Mouse (Mus musculus) hindlimb bud, embryonic 11.5 days (tissue): Measurements from ENCODE around the gene Gm14085.

ENCODE experiments used
- DNase-seq: peaks from one replicate; pipeline ENCODE4 v3.0.0-alpha.2; 2012; ENCODE audit warnings: low read depth, low spot score; ENCODE audit errors: extremely low spot score

Gene Gm14085

GRCm38 (mm10) chr2:122558317-122558716, 73.6 kb downstream of the Gm14085 start:
- DNase-seq: no peak

- DNase-seq: no peak
Observed at GRCm38 (mm10) chr2:122561221-122561620, 76.5 kb downstream of the Gm14085 start.

GRCm38 (mm10) chr2:122562251-122562650, 77.5 kb downstream of the Gm14085 start:
- DNase-seq: no peak

- peak; percentile 10 for DNase-seq
Observed at GRCm38 (mm10) chr2:122569439-122569838, 84.7 kb downstream of the Gm14085 start.

- DNase-seq: no peak
Observed at GRCm38 (mm10) chr2:122570430-122570829, 85.7 kb downstream of the Gm14085 start.

- no peak for DNase-seq
Observed at GRCm38 (mm10) chr2:122571326-122571725, 86.6 kb downstream of the Gm14085 start.

GRCm38 (mm10) chr2:122572438-122572837, 87.7 kb downstream of the Gm14085 start:
- no peak for DNase-seq

GRCm38 (mm10) chr2:122575470-122575869, 90.7 kb downstream of the Gm14085 start:
- DNase-seq: no peak

GRCm38 (mm10) chr2:122576295-122576694, 91.6 kb downstream of the Gm14085 start:
- DNase-seq: no peak

GRCm38 (mm10) chr2:122577316-122577715, 92.6 kb downstream of the Gm14085 start:
- no peak for DNase-seq
